Mouse (Mus musculus) liver, adult 2 months (tissue): ENCODE results near the gene Mcrip1. TPM values are rescaled to one million over a fixed set of nuclear protein-coding genes. Genes with fewer than 3 reads are reported as not detected.

Experiments
- DNase-seq: peaks from one replicate; pipeline ENCODE4 v3.0.0-alpha.2; 2011; ENCODE audit warnings: low read depth, low spot score; ENCODE audit errors: extremely low read depth
- H3K27ac ChIP-seq: fragments of 200-500 bp; replicated peaks from 2 replicates; pipeline ENCODE4 v1.5.1; 2012; ENCODE audit warnings: low read depth, mild to moderate bottlenecking, control low read depth, inconsistent platforms, low read length; ENCODE audit not compliant: insufficient read depth
- H3K27me3 ChIP-seq: fragments of 200-500 bp; 2 replicates; pipeline ENCODE4 v1.6.1; 2012; ENCODE audit warnings: mild to moderate bottlenecking, moderate library complexity, low read length, inconsistent platforms; ENCODE audit not compliant: control insufficient read depth, insufficient read depth
- H3K36me3 ChIP-seq: fragments of 200-500 bp; 2 replicates; pipeline ENCODE4 v1.6.1; 2012; ENCODE audit warnings: low read length, inconsistent platforms; ENCODE audit not compliant: control insufficient read depth, insufficient read depth
- H3K4me1 ChIP-seq: fragments of 200-500 bp; 2 replicates; pipeline ENCODE4 v1.6.1; 2011; ENCODE audit warnings: low read length; ENCODE audit not compliant: control insufficient read depth, insufficient read depth
- H3K4me3 ChIP-seq: fragments of 200-500 bp; 2 replicates; pipeline ENCODE4 v1.5.1; 2011; ENCODE audit warnings: low read depth, mild to moderate bottlenecking, control low read depth, low read length, moderate library complexity; ENCODE audit not compliant: insufficient read depth
- H3K79me2 ChIP-seq: fragments of 200-500 bp; 2 replicates; pipeline ENCODE4 v1.6.1; 2012; ENCODE audit warnings: inconsistent platforms, mild to moderate bottlenecking, low read length, moderate library complexity; ENCODE audit not compliant: control insufficient read depth, insufficient read depth
- H3K9ac ChIP-seq: fragments of 200-500 bp; 2 replicates; pipeline ENCODE4 v1.6.1; 2012; ENCODE audit warnings: low read depth, mild to moderate bottlenecking, control low read depth, inconsistent platforms, low read length
- CTCF ChIP-seq: fragments of 200-500 bp; IDR thresholded peaks from 2 replicates; pipeline ENCODE4 v1.5.1; 2011; ENCODE audit warnings: low read depth, low read length, control low read depth
- POLR2A ChIP-seq: fragments of 200-500 bp; IDR thresholded peaks from 2 replicates; pipeline ENCODE4 v1.6.1; 2011; ENCODE audit warnings: low read length, control low read depth; ENCODE audit not compliant: insufficient read depth; ENCODE audit errors: extremely low read depth
- WGBS: fragments of 180-500 bp; shearing (Covaris S2); methylation state at CpG from one replicate; pipeline ENCODE4 v1.1.7; 2018; 5-methylcytosine and 5-hydroxymethylcytosine counted together
- polyA plus RNA-seq: library from polyadenylated mRNA; depleted of rRNA; stranded (reverse); fragments of >200 nt; gene quantifications from 2 replicates; pipeline ENCODE4 v1.2.3, GENCODE M21; 2012
- total RNA-seq: library from RNA; depleted of rRNA; stranded (reverse); fragments of >200 nt; gene quantifications from 2 replicates; pipeline ENCODE4 v1.2.3, GENCODE M21; 2014

The Mcrip1 gene
- total and polyA plus RNA-seq, 2 experiments, result 11.7 to 44.4 TPM

GRCm38 (mm10) chr11:120576365-120576981, 26.9 kb upstream of the Mcrip1 start:
- peak; percentile 100 for DNase-seq
- H3K27ac ChIP-seq, result peak overlapping the region; percentile 100
- WGBS, result 30% methylated on average over 3 of the region's 3 CpGs
- peak overlapping the region; percentile 91 for H3K9ac ChIP-seq
- H3K4me1 ChIP-seq, result peaks cover 31% of the 10 kb centered on the region
- H3K4me3 ChIP-seq, result peak overlapping the region; percentile 61
- TF ChIP-seq CTCF, result no peak
- peak; percentile 59; the same call in 1 of the 2 replicates for TF ChIP-seq POLR2A
- H3K36me3 ChIP-seq, result peaks cover 1% of the 10 kb centered on the region
- H3K27me3 ChIP-seq, result no peaks in the 10 kb centered on the region
- peaks cover 23% of the 10 kb centered on the region for H3K79me2 ChIP-seq

DNA sequence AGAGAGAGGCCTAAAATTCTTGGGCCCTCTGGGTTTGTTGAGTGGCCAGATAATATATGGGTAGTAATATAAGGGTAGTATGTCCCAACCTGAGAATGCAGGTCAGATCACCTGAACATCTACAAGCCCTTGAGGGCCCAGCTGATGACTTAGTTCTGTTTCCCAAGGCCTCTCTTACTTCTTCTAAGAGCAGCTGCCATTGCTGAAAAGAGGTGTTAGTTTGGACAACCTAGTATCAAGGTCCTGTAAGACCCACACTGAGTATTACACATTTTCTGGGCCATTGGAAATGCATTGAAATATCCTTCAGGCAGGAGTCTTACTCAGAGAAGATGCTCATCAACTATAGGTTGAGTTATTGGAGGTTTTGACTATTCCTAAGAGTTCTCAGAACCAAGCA, 26.4 kb upstream of the Mcrip1 start:
- H3K79me2 ChIP-seq, result peaks cover 26% of the 10 kb centered on the region
- H3K36me3 ChIP-seq, result peaks cover 5% of the 10 kb centered on the region
- H3K4me1 ChIP-seq, result peaks cover 35% of the 10 kb centered on the region
- H3K9ac ChIP-seq, result peak overlapping the region; percentile 52; the same call in 1 of the 2 replicates
- no peak overlapping the region for H3K4me3 ChIP-seq
- no peak for DNase-seq
- H3K27ac ChIP-seq, result peak overlapping the region; percentile 82
- H3K27me3 ChIP-seq, result no peaks in the 10 kb centered on the region
- TF ChIP-seq CTCF, result no peak
- no peak for TF ChIP-seq POLR2A

GRCm38 (mm10) chr11:120575046-120575445, 25.5 kb upstream of the Mcrip1 start:
- Histone ChIP-seq H3K27ac (0 out of 2 replicates have a peak overlapping the region, but pooled peaks have one; percentile 18), H3K4me3 (no peak overlapping the region), H3K4me1 (peaks cover 37% of the 10 kb centered on the region), H3K79me2 (peaks cover 24% of the 10 kb centered on the region), H3K27me3 (no peaks in the 10 kb centered on the region), H3K36me3 (peaks cover 13% of the 10 kb centered on the region), H3K9ac (no peak overlapping the region)
- DNase-seq, result no peak
- 81% methylated on average over 2 of the region's 2 CpGs for WGBS
- TF ChIP-seq CTCF (no peak), POLR2A (no peak)

- Histone ChIP-seq H3K36me3 (peaks cover 17% of the 10 kb centered on the region), H3K79me2 (peaks cover 25% of the 10 kb centered on the region), H3K4me1 (peaks cover 31% of the 10 kb centered on the region), H3K27ac (peak overlapping the region; percentile 39), H3K4me3 (peak overlapping the region; percentile 18; the same call in 1 of the 2 replicates), H3K27me3 (no peaks in the 10 kb centered on the region), H3K9ac (peak overlapping the region; percentile 30)
- WGBS, result 8% methylated on average over 5 of the region's 5 CpGs
- peak; percentile 64 for DNase-seq
- TF ChIP-seq POLR2A (no peak), CTCF (no peak)
These were observed 24.7 kb upstream of the Mcrip1 start for GRCm38 (mm10) chr11:120574278-120574600.

DNA sequence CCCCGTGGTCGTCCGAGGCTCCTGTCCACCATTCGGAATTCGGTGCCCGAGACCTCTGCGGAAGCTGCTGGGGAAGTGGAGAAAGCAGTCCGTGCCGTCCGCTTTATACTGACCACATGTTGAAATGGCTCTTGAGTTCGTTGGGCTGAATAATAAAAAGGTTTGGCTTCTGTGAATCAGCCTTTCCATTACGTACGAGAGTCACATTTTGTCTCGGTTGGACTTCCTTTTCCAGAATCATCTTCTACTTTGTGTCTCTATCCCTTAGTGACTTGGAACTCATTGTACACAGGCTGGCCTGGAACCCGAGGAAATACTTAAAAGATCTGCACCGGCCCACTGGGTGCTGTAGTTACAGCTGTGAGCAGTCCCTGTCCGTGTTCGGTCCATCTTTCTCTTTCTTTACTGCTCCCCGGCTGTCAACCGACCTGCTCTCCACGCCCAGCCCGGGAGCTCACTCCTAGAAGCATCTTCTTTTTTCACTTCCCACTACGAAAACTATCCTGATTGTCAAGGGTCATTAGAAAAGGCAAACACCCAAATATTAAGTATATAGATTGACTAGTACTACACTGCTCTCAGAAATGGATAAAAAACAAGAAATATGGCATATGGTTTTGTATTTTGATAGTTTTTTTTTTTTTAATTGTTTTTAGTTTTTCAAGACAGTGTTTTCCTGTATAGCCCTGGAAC, 24.2 kb upstream of the Mcrip1 start:
- H3K79me2 ChIP-seq, result peaks cover 21% of the 10 kb centered on the region
- WGBS, result under 1% methylated on average over 23 of the region's 23 CpGs
- H3K27ac ChIP-seq, result peak overlapping the region; percentile 92
- peaks cover 27% of the 10 kb centered on the region for H3K4me1 ChIP-seq
- TF ChIP-seq CTCF (no peak), POLR2A (no peak)
- peak overlapping the region; percentile 92 for H3K9ac ChIP-seq
- DNase-seq, result no peak
- no peaks in the 10 kb centered on the region for H3K27me3 ChIP-seq
- H3K4me3 ChIP-seq, result peak overlapping the region; percentile 78
- peaks cover 19% of the 10 kb centered on the region for H3K36me3 ChIP-seq
